Mouse (Mus musculus): ENCODE results near the gene Mfsd4a. TPM values are rescaled to one million over a fixed set of nuclear protein-coding genes. Genes with fewer than 3 reads are reported as not detected.
A peak's percentile ranks its signal among the peaks of the same experiment; 100 is the strongest.

Mfsd4a gene
- total RNA-seq (2022), result 10 to 100 TPM; 11.6 to 17.4 (median 14.7) TPM

- DNase-seq (ENCODE audit: low spot score in 2 of 2), result peak in 1 of 2 experiments; percentile 29
These were observed at the start of gene Mfsd4a for GRCm38 (mm10) chr1:132067261-132068255. Mfsd4a (minus strand) TSS chr1:132068062.

DNA sequence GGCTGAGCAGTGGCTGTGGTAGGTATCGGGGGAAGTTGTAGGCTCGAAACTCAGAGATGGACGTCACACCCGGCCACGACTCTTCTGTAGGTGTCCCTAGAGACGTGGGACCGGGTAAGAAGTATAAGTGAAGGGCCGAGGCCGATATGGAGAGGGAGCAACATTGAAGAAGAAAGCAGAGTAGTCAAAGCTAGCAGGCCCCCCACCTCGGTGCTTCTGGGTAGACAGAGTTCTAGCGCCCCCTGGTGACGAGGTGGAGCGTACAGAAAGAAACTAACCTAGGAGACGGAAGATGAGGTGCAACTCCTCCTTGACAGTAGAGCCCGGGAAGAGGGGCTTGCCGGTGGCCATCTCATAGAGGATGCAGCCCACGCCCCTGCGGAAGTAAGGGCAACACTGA is 48.7 kb upstream of the Mfsd4a start:
- DNase-seq (ENCODE audit: low spot score in 2 of 2), result peak; percentile 46 to 49

DNA sequence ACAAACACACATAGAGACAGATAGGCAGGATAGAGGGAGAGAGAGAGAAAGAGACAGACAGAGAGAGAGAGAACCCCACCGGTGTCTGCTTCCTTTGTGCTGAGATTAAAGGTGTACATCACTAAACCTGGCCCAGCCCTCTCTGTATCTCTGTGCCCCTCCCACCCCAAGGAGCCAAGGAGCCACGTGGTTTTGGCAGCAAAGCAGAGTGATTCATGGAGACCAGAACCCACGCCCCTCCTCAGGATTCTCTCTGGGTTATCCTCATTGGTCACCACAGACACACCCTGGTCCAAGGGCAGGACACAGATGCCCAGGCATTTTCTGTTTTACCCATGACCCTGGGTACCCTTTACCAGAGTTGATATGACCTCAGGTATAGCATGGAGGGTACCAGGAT is 45.2 kb upstream of the Mfsd4a start:
- DNase-seq (ENCODE audit: low spot score in 2 of 2), result no peak

DNA sequence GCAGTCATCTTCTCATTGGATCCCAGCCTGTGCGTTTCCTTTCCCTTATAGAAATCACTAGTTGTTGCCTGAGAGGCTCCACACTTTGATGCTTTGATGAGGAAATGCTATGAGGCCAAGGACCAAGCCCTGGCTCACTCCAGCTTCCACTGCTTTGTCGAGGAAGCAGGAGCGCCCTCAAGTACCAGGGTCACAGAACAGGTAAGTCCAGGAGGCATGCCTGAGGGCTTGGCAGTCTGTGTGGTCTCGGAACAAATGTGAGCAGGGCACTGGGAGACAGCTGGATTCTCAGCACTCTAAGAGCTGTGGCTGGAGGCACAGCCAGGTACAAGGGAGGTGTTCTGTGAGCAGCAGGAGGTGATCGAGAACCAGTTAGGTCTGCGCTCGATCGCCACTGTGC is 44.6 kb upstream of the Mfsd4a start:
- no peak for DNase-seq (ENCODE audit: low spot score in 2 of 2)

DNA sequence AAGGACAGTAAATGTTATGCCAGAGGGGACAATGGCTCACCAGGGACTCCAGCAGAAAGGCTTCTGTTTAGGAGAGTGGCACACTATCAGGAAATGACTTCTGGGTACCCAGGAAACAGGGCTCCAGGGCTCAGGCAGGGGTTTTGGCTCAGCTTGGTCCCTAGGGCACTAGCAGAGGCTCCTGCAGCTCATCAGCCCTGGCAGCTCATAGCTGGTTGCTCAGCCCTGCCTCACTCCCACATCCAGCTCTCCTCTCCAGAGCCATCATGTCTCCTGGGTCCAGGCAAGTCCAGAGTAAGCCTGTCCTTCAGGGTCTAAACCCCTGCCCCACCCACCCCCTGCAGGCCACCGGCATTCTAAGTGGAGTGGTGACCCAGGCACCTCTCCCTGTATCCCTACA is 43.5 kb upstream of the Mfsd4a start:
- DNase-seq (ENCODE audit: low spot score in 2 of 2), result no peak

DNA sequence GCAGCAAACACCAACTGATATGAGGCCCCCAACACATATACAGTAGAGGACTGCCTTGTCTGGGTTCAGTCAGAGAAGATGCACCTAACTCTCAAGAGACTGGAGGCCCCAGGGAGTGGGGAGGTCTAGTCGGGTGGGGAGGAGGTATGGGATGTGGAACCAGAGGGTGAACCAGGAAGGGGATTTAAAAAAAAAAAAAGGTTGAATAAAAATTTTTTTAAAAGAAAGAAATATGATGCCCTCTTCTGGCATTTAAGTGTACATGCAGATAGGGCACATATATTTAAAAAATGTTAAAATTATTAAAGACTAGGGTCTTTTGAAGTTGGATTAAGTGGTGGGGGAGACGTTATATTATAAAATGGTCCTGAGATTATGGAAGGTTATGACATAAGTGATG is 41.5 kb upstream of the Mfsd4a start:
- DNase-seq (ENCODE audit: low spot score in 2 of 2), result no peak

DNA sequence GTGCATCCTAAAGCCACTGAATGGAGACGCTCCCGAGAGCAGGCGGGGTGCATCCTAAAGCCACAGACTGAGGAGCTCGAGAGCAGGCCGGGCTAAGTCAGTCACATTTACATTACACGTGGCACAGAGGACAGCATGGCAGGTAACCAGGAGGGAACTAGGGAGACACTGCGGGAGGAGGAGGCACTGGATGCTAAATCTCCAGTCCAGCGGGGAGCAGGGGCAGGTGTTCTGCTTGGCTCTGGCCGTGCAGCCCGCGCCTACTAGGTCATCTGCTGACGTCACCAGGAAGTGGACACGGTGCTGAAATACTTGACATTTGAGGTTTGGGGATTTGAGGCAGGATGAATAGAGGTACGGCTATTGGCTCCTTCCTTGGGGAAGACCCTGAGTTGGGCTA is 36.5 kb upstream of the Mfsd4a start:
- DNase-seq (ENCODE audit: low spot score in 2 of 2), result no peak

GRCm38 (mm10) chr1:132101953-132102697 is 34.3 kb upstream of the Mfsd4a start:
- DNase-seq (ENCODE audit: low spot score in 2 of 2), result no peak

DNA sequence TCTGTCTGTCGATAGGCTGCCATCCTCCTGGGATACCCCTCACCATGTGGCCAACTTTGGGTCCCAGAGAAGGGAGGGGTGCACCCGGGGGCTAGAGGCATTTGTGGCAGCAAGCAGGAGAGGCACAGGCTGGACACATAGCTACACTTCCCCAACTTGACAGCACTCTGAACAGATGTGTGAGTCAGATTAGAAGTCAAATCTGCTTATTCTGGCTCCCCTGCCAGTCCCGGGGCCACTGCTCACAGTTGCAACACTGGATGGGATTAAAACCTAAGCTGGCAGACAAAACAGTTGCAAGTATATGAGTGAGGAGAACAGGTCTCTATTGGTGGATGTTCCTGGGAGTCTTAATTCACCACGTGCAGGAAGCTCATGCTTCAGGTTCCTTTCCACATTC is 31.9 kb upstream of the Mfsd4a start:
- no peak for DNase-seq (ENCODE audit: low spot score in 2 of 2)

- DNase-seq (ENCODE audit: low spot score in 2 of 2), result no peak
These were observed 31.2 kb upstream of the Mfsd4a start for GRCm38 (mm10) chr1:132099016-132099415.

DNA sequence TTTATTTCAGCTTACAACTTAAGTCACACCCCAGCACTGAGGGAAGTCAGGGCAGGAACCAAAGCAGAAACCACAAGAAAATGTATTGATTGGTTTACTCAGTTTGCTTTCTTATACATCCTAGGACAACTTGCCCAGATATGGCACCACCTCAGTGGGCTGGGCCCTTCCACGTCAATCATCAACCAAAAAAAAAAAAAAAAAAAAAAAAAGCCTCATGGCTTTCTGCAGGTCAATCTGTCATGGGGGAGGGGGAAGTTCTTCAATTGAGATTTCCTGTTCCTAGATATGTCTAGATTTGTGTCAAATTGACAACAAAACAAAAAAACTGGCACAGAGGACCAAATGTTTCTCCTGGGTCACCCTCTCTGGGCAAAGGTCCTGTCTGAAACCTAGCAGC is 30.2 kb upstream of the Mfsd4a start:
- DNase-seq (ENCODE audit: low spot score in 2 of 2), result no peak

DNA sequence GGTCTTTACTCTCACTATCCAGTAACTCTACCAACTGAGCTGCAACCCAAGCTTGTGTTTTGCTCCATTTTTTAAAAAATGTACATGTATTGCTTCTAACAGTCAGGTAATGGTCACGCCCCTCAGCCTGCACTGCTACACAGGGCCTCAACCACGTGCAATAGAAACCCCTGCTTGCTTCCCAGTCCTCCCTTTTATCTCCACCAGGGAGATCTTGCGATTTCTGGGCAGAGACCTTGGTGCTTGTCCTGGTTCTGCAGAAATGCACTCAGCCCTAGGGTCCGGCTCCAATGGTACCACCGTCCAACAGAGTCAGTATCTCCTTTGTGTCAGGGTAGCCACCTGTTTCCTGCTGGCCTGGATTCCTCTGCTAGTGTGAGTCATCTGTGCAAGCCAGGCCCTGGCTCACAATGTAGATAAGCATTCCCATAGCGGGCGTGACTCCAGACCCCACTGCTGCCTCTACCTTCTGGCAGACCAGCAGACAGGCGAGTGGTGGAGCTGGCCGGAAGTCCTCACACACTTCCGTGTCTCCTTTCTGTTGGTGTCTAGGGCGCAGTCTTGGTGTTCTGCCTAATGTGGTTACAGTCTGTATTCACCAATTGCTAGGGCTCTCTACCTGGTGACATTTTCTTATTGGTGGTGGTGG is 27.6 kb upstream of the Mfsd4a start:
- DNase-seq (ENCODE audit: low spot score in 2 of 2), result peak in 1 of 2 experiments; percentile 17

- no peak for DNase-seq (ENCODE audit: low spot score in 2 of 2)
These were observed 25.4 kb upstream of the Mfsd4a start for GRCm38 (mm10) chr1:132093269-132093668.

GRCm38 (mm10) chr1:132090266-132090665 is 22.4 kb upstream of the Mfsd4a start:
- DNase-seq (ENCODE audit: low spot score in 2 of 2), result no peak

DNA sequence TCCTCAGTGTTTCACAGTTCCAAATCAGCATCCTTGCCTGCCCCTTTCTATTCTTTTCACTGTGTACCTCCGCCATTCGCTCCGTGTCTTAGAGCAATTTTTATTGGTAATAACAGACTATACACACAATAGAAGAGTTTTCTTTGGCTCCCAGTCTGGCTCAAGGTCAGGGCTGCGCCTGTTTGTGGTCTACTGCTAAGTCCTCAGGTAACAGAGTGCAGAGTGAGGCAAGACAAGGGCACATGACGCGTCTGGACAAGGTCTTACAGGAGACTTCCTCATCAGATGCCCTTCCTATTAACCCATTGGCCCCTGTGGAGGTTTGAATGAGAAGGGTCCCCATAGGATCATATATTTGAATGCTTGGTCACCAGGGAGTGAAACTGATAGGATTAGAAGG is 21.9 kb upstream of the Mfsd4a start:
- no peak for DNase-seq (ENCODE audit: low spot score in 2 of 2)

DNA sequence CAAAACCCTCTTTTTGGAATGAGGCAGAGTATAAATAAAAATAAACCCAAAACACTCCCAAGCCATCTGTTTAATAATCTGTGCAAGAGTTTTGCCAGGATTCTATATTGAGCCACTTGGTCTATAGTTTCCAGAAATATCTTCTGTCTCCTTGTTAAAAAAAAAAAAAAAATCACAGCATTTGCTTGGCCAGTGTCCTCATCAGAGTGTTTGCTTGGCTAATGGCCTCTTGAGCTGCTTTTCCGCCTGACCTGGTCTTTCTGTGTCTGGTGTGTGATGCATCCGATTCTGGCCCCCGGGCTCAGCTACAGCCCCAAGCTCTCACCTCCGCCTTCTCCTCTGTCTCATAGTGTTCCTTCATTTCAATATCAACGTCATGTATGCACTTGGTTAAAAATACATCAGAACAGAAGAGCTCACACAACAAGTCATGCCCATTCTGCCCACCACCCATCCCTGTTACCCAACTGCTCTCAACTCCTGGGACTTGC is 20.4 kb upstream of the Mfsd4a start:
- DNase-seq (ENCODE audit: low spot score in 2 of 2), result no peak

- DNase-seq (ENCODE audit: low spot score in 2 of 2), result no peak
These were observed 17.6 kb upstream of the Mfsd4a start for GRCm38 (mm10) chr1:132085181-132086049.

- DNase-seq (ENCODE audit: low spot score in 2 of 2), result no peak
These were observed 10.6 kb upstream of the Mfsd4a start for GRCm38 (mm10) chr1:132078413-132078812.

DNA sequence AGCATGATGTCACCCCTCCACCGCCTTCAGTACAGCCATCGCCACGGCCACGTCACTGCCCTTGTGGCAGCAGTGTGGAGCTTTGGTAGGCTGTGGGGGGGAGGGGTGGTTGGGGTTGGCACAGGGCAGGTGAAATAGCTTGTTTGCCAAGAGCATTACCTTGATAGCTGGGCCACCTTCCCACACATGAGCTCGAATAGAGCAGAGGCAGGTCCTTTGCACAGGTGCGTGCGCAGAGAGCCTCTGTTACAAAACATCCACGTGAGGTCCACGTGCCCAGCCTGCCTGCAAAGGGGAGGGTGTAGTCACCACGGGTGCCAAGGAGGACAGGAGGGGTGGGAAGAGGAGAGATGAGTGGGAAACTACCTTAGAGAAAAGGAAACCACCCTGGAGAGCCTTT is 7.7 kb upstream of the Mfsd4a start:
- no peak for DNase-seq (ENCODE audit: low spot score in 2 of 2)

DNA sequence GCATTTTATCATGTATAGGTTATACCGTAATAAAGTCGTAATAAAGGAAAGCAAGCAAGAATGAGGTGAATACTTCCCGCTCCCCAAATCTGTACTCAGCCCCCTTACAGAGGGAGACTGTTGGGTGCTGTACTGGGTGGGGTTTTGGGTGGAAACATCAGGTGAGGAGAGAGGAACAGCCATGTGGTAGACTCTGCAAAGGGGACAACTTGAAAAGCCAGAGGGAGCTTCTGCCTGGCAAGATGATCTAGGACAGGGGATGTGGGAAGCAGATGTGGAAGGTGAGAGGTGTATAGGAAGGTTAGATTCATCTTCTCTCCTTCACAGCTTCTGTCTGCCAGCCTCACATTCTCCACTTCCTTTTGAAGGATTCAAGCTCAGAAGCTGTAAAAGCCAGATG is 2.8 kb upstream of the Mfsd4a start:
- no peak for DNase-seq (ENCODE audit: low spot score in 2 of 2)

GRCm38 (mm10) chr1:132069436-132069835 is 1.6 kb upstream of the Mfsd4a start:
- no peak for DNase-seq (ENCODE audit: low spot score in 2 of 2)

Data from gastrocnemius, adult 8-10 months (tissue).